Mouse (Mus musculus): Measurements from ENCODE around the gene Epop. TPM values are rescaled to one million over a fixed set of nuclear protein-coding genes. Genes with fewer than 3 reads are reported as not detected.

Gene Epop
- polyA plus RNA-seq, 1 experiment from 2014 or later, result 1.2 TPM

- Histone ChIP-seq H3K4me3 (ENCODE audit: low read length) (no peak overlapping the region), H3K27me3 (replicated peaks; ENCODE audit: control insufficient read depth, insufficient read depth, low read length) (no peaks in the 10 kb centered on the region), H3K27ac (ENCODE audit: low read depth, low read length) (no peak overlapping the region), H3K4me1 (ENCODE audit: control insufficient read depth, insufficient read depth, low read depth, low read length) (peaks cover 4% of the 10 kb centered on the region), H3K9me3 (ENCODE audit: control insufficient read depth, low read length) (no peaks in the 10 kb centered on the region), H3K4me2 (ENCODE audit: low read length) (no peak overlapping the region), H3K9ac (ENCODE audit: low read depth, low read length) (no peak overlapping the region), H3K36me3 (ENCODE audit: control insufficient read depth, insufficient read depth, low read length) (no peaks in the 10 kb centered on the region)
- ATAC-seq, result no peak
- 76% methylated on average over 10 of the region's 10 CpGs for WGBS
These were observed 43.6 kb downstream of the Epop start for GRCm38 (mm10) chr11:97585932-97586331.

- 82% methylated on average over 7 of the region's 7 CpGs for WGBS
- no peaks in the 10 kb centered on the region for H3K36me3 ChIP-seq (ENCODE audit: control insufficient read depth, insufficient read depth, low read length)
- no peaks in the 10 kb centered on the region for H3K9me3 ChIP-seq (ENCODE audit: control insufficient read depth, low read length)
- no peak overlapping the region for H3K9ac ChIP-seq (ENCODE audit: low read depth, low read length)
- no peak for ATAC-seq
- H3K27ac ChIP-seq (ENCODE audit: low read depth, low read length), result no peak overlapping the region
- no peaks in the 10 kb centered on the region; the same call in 1 of the 2 replicates for H3K4me1 ChIP-seq (ENCODE audit: control insufficient read depth, insufficient read depth, low read depth, low read length)
- no peaks in the 10 kb centered on the region for H3K27me3 ChIP-seq (replicated peaks; ENCODE audit: control insufficient read depth, insufficient read depth, low read length)
- no peak overlapping the region for H3K4me2 ChIP-seq (ENCODE audit: low read length)
- no peak overlapping the region for H3K4me3 ChIP-seq (ENCODE audit: low read length)
These were observed 45.0 kb downstream of the Epop start for GRCm38 (mm10) chr11:97584476-97584875.

- no peak overlapping the region for H3K27ac ChIP-seq (ENCODE audit: low read depth, low read length)
These were observed 50.2 kb downstream of the Epop start for GRCm38 (mm10) chr11:97579088-97579857.

GRCm38 (mm10) chr11:97578286-97578685, 51.2 kb downstream of the Epop start:
- 40% methylated on average over 2 of the region's 2 CpGs for WGBS
- Histone ChIP-seq H3K4me1 (ENCODE audit: control insufficient read depth, insufficient read depth, low read depth, low read length) (peaks cover 15% of the 10 kb centered on the region), H3K9me3 (ENCODE audit: control insufficient read depth, low read length) (no peaks in the 10 kb centered on the region), H3K9ac (ENCODE audit: low read depth, low read length) (no peak overlapping the region), H3K27me3 (replicated peaks; ENCODE audit: control insufficient read depth, insufficient read depth, low read length) (no peaks in the 10 kb centered on the region), H3K36me3 (ENCODE audit: control insufficient read depth, insufficient read depth, low read length) (no peaks in the 10 kb centered on the region), H3K4me2 (ENCODE audit: low read length) (no peak overlapping the region), H3K4me3 (ENCODE audit: low read length) (no peak overlapping the region), H3K27ac (ENCODE audit: low read depth, low read length) (no peak overlapping the region)
- ATAC-seq, result no peak

More at GRCm38 (mm10) chr11:97579088-97579857, 50.2 kb downstream of the Epop start:
- no peaks in the 10 kb centered on the region for H3K9me3 ChIP-seq (ENCODE audit: control insufficient read depth, low read length)
- H3K36me3 ChIP-seq (ENCODE audit: control insufficient read depth, insufficient read depth, low read length), result no peaks in the 10 kb centered on the region
- 13% methylated on average over 10 of the region's 10 CpGs for WGBS
- no peaks in the 10 kb centered on the region for H3K27me3 ChIP-seq (replicated peaks; ENCODE audit: control insufficient read depth, insufficient read depth, low read length)
- peaks cover 13% of the 10 kb centered on the region for H3K4me1 ChIP-seq (ENCODE audit: control insufficient read depth, insufficient read depth, low read depth, low read length)
- no peak overlapping the region for H3K9ac ChIP-seq (ENCODE audit: low read depth, low read length)
- H3K4me3 ChIP-seq (ENCODE audit: low read length), result no peak overlapping the region
- H3K4me2 ChIP-seq (ENCODE audit: low read length), result no peak overlapping the region
- no peak for ATAC-seq

Small RNA genes lying within 50 kb of the gene (microRNA-seq; reads per million reads assigned to microRNA genes)
- gene Gm24158, result not detected
- not detected for gene Mir6927

Other genes starting within 250 kb of the Epop start
- gene Arhgap23, start 214.2 kb downstream of the Epop start, polyA plus RNA-seq (2015; fragmentation: Nextera tagmentation; extraction: Ambion mirVana), result 8.5 and 9.4 TPM in 2 replicates
- gene 4933428G20Rik, start 129.4 kb downstream of the Epop start, polyA plus RNA-seq (2015; fragmentation: Nextera tagmentation; extraction: Ambion mirVana), result 0.85 and 0.87 TPM in 2 replicates
- 8.0 and 8.9 TPM in 2 replicates for gene Srcin1, start 53.5 kb downstream of the Epop start, polyA plus RNA-seq (2015; fragmentation: Nextera tagmentation; extraction: Ambion mirVana)
- gene Mllt6, start 33.7 kb upstream of the Epop start, polyA plus RNA-seq (2015; fragmentation: Nextera tagmentation; extraction: Ambion mirVana), result 3.1 and 3.3 TPM in 2 replicates
- 37.2 and 42.4 TPM in 2 replicates for gene Cisd3, start 56.1 kb upstream of the Epop start, polyA plus RNA-seq (2015; fragmentation: Nextera tagmentation; extraction: Ambion mirVana)
- gene Pcgf2, start 70.8 kb upstream of the Epop start, polyA plus RNA-seq (2015; fragmentation: Nextera tagmentation; extraction: Ambion mirVana), result 15.4 and 19.2 TPM in 2 replicates
- gene Psmb3, start 73.7 kb upstream of the Epop start, polyA plus RNA-seq (2015; fragmentation: Nextera tagmentation; extraction: Ambion mirVana), result 422 and 438 TPM in 2 replicates
- 3.6 and 4.4 TPM in 2 replicates for gene Pip4k2b, start 115.0 kb upstream of the Epop start, polyA plus RNA-seq (2015; fragmentation: Nextera tagmentation; extraction: Ambion mirVana)
- gene Cwc25, start 136.9 kb upstream of the Epop start, polyA plus RNA-seq (2015; fragmentation: Nextera tagmentation; extraction: Ambion mirVana), result 14.1 and 16.2 TPM in 2 replicates
- 0.44 and 0.91 TPM in 2 replicates for gene 1700001P01Rik, start 146.2 kb upstream of the Epop start, polyA plus RNA-seq (2015; fragmentation: Nextera tagmentation; extraction: Ambion mirVana)
- 252 and 268 TPM in 2 replicates for gene Rpl23, start 152.7 kb upstream of the Epop start, polyA plus RNA-seq (2015; fragmentation: Nextera tagmentation; extraction: Ambion mirVana)
- 176 and 191 TPM in 2 replicates for gene Lasp1, start 169.3 kb upstream of the Epop start, polyA plus RNA-seq (2015; fragmentation: Nextera tagmentation; extraction: Ambion mirVana)
- 38.2 and 40.7 TPM in 2 replicates for gene B230217C12Rik, start 211.1 kb upstream of the Epop start, polyA plus RNA-seq (2015; fragmentation: Nextera tagmentation; extraction: Ambion mirVana)

Data from hindbrain, embryonic 16.5 days (tissue).